Mouse (Mus musculus) thymus, postnatal 14 days (tissue): ENCODE measurements around the gene Akip1.

Source experiments
- DNase-seq: peaks from one replicate; pipeline ENCODE4 v3.0.0; 2021

Akip1 gene

GRCm38 (mm10) chr7:109707023-109707785, 3.7 kb downstream of the Akip1 start:
- peak; percentile 57 for DNase-seq

GRCm38 (mm10) chr7:109708961-109709382, 5.5 kb downstream of the Akip1 start:
- DNase-seq = no peak

GRCm38 (mm10) chr7:109710069-109710468, 6.6 kb downstream of the Akip1 start:
- no peak for DNase-seq

- DNase-seq = no peak
Observed at GRCm38 (mm10) chr7:109712198-109712597, 8.7 kb downstream of the Akip1 start.

GRCm38 (mm10) chr7:109713434-109713982, 10.0 kb downstream of the Akip1 start:
- DNase-seq = no peak

- DNase-seq = peak; percentile 29
Observed at GRCm38 (mm10) chr7:109719286-109719685, 15.8 kb downstream of the Akip1 start.

- DNase-seq = peak; percentile 29
Observed at GRCm38 (mm10) chr7:109722618-109723017, 19.1 kb downstream of the Akip1 start.

GRCm38 (mm10) chr7:109723114-109723513, 19.6 kb downstream of the Akip1 start:
- DNase-seq = no peak

- no peak for DNase-seq
Observed at GRCm38 (mm10) chr7:109723697-109724096, 20.2 kb downstream of the Akip1 start, which contains the start of gene BC051019. Gene BC051019, minus strand, starts transcription at chr7:109723850.

GRCm38 (mm10) chr7:109731626-109732025, 28.1 kb downstream of the Akip1 start, which contains the start of gene Ascl3:
Gene Ascl3, minus strand, starts transcription at chr7:109731726.
- DNase-seq = no peak

GRCm38 (mm10) chr7:109734806-109735205, 31.3 kb downstream of the Akip1 start:
- no peak for DNase-seq

- DNase-seq = no peak
Observed at GRCm38 (mm10) chr7:109739822-109740370, 36.4 kb downstream of the Akip1 start.

- no peak for DNase-seq
Observed at GRCm38 (mm10) chr7:109741060-109741459, 37.6 kb downstream of the Akip1 start.

- no peak for DNase-seq
Observed at GRCm38 (mm10) chr7:109741703-109742102, 38.2 kb downstream of the Akip1 start.

- DNase-seq = no peak
Observed at GRCm38 (mm10) chr7:109747747-109748146, 44.3 kb downstream of the Akip1 start.

- DNase-seq = no peak
Observed at GRCm38 (mm10) chr7:109751427-109752007, 48.0 kb downstream of the Akip1 start.

- peak; percentile 87 for DNase-seq
Observed at GRCm38 (mm10) chr7:109752008-109752925, 48.8 kb downstream of the Akip1 start, which contains the start of gene Tmem9b. Gene Tmem9b, minus strand, starts transcription at chr7:109752875.

GRCm38 (mm10) chr7:109754034-109754433, 50.5 kb downstream of the Akip1 start:
- DNase-seq = no peak

- DNase-seq = no peak
Observed at GRCm38 (mm10) chr7:109756291-109756690, 52.8 kb downstream of the Akip1 start.
